Mouse (Mus musculus) brain, embryonic 14.5 days (tissue): ENCODE results near the gene 1700028P14Rik. TPM values are rescaled to one million over a fixed set of nuclear protein-coding genes. Genes with fewer than 3 reads are reported as not detected.

ENCODE experiments used
- DNase-seq: peaks from one replicate; pipeline ENCODE4 v3.0.0-alpha.2; 2011; ENCODE audit warnings: low read depth
- CTCF ChIP-seq: fragments of 200-500 bp; IDR thresholded peaks from 2 replicates; pipeline ENCODE4 v1.5.1; 2012; ENCODE audit warnings: inconsistent platforms, mild to moderate bottlenecking, moderate library complexity, borderline replicate concordance; ENCODE audit not compliant: insufficient read depth, insufficient read length; ENCODE audit errors: extremely low read depth
- POLR2A ChIP-seq: fragments of 200-500 bp; IDR thresholded peaks from 2 replicates; pipeline ENCODE4 v1.6.1; 2012; ENCODE audit warnings: mild to moderate bottlenecking, inconsistent platforms, borderline replicate concordance; ENCODE audit not compliant: poor library complexity, insufficient read depth, insufficient read length, severe bottlenecking; ENCODE audit errors: extremely low read depth
- polyA plus RNA-seq: library from polyadenylated mRNA; depleted of rRNA; stranded (reverse); fragments of >200 nt; gene quantifications from 2 replicates; pipeline ENCODE4 v1.2.3, GENCODE M21; 2012

1700028P14Rik gene
- polyA plus RNA-seq, 1 experiment = 1.8 TPM

DNA sequence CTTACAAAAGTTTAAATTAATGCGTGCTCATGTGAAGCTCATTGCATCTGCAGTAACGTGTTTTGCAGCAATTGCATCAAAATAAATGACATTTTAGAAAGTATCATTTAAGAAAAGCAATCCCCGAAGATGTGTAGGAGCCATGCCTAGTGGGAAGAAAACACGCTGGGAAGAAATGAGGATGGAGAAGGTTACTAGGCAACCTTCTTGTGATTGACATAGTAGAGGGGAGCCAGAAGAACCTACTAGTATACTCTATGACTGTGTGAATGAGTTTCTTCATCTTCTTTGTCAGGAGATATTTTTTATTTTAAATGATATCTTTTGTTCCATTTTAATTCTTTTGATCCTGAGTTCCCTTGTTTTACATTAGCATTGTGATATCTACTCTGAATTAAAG is 5.7 kb upstream of the 1700028P14Rik start:
- TF ChIP-seq CTCF (no peak), POLR2A (no peak)
- no peak for DNase-seq

DNA sequence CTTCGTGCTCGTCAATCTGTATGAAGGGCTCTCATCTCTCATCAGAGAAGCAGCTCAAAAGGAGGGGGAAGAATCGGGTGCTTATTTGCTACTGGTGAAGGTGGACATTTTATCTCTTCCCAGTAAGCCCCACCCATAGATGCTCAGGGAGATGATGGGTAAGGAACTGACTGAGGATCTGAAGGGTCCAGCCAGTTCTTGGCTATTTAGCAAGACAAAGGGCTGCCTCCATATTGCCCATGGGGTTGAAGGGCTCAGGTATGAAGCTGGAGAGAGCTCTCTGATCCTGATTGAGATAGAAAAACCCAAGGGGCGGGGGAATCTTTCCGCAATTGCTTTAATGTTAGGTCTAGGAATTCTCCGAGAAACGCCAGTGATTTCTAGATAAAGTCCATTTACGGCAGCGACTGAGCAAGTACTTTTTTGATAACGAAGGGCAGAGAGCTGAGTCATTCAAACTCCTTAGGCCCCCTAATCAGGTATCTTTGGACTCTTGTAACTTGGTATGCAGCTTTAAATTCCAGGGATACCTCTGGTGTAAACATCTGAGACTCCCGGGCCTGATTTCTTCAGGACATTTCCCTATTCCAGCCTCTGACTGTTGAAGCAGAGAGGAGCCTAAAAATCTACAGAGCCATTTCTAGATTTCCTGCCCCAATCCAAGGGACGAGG is 4.8 kb upstream of the 1700028P14Rik start:
- TF ChIP-seq POLR2A = no peak
- TF ChIP-seq CTCF = no peak
- DNase-seq = no peak

DNA sequence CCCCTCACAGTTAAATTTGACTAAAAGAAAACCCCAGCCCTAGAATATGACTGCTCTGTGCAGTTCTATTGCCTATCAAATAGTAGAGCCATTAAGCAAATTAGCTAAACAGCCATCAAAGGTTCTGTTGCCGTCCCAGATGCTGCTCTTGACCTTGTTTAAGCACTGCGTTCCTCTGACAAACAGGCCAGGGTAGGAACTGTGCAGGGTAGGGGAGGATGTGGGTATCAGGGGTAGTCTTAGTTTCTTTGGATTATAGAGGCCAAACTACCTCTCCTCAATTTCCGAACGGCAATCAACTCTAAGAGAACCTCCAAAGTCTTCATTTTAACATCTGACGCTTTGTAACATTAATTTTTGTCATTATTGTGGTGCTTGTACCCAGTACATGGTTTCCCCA is 542 bp upstream of the 1700028P14Rik start:
- TF ChIP-seq POLR2A = no peak
- no peak for TF ChIP-seq CTCF
- no peak for DNase-seq

DNA sequence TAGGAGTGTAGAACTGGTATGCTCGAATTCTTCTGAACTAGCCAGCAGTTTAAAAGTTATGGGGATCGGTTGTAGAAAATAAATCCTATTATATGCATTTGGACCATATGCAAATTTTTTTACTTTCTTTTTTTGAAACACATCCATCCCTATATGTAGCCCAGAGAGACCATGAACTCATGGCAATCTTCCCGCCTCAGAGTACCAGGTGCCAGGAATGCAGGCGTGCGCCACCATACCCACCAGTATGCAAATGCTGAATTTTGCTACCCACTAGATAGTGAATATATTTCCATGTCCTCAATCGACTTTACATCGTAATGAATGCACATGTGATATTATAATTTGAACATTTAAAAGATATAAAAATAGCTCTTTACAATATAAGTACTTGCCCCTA is 5.3 kb downstream of the 1700028P14Rik start:
- DNase-seq = no peak
- no peak for TF ChIP-seq POLR2A
- no peak for TF ChIP-seq CTCF

DNA sequence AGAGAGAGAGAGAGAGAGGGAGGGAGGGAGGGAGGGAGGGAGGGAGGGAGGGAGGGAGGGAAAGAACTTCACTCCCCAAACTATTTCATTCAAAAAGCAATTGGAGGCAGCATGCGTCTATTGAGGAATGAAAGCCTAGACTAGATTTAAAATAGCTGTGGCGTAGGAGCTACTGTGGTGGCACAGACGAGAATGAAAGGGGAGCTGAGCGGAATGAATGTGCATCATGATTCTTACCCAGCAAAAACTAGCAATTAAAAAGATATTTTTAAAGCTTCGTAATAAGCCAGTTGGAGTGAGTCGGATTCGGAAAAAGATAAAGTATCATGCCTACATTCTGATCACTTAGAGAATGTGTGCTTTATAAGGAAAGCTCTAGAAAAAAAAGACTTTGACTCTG is 7.3 kb downstream of the 1700028P14Rik start:
- TF ChIP-seq CTCF (no peak), POLR2A (no peak)
- no peak for DNase-seq

DNA sequence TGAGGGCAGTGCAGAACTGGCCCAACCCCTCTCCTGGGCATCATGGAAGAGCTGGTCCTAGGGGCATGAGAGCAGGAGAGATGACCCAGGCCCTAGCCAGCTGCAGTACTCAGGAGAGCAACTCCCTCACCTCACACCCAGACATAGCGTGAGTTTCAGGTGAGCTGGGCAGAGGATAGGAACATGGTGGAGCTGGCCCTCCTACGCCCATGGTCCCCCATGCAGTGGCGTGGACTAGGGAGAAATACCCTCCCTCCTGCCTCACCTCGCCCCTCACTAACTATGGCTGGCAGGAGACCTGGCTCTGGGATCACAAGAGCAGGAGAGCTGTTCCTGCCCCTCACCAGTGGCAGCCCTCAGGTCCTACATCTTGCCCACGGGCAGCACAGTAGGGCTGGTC is 8.8 kb downstream of the 1700028P14Rik start:
- TF ChIP-seq CTCF (no peak), POLR2A (no peak)
- no peak for DNase-seq

DNA sequence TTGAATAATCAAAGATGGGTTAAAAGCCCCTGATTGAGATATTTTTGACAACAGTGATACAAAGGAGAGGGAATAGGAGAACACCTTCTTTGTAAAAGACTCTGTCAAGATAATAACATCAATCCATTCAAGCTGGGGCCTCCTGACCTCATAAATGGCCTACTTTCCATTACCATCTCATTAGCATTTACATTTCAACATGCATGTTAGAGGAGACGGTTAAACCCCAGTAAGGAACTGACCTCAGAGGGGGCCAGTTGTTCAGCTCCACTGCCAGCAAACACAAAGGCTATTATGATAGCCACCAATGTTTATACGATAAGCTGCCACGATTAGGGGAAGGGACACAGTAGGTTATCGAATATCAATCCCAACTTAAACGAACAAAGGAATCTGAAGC is 15.8 kb downstream of the 1700028P14Rik start:
- TF ChIP-seq CTCF (no peak), POLR2A (no peak)
- peak; percentile 28 for DNase-seq

DNA sequence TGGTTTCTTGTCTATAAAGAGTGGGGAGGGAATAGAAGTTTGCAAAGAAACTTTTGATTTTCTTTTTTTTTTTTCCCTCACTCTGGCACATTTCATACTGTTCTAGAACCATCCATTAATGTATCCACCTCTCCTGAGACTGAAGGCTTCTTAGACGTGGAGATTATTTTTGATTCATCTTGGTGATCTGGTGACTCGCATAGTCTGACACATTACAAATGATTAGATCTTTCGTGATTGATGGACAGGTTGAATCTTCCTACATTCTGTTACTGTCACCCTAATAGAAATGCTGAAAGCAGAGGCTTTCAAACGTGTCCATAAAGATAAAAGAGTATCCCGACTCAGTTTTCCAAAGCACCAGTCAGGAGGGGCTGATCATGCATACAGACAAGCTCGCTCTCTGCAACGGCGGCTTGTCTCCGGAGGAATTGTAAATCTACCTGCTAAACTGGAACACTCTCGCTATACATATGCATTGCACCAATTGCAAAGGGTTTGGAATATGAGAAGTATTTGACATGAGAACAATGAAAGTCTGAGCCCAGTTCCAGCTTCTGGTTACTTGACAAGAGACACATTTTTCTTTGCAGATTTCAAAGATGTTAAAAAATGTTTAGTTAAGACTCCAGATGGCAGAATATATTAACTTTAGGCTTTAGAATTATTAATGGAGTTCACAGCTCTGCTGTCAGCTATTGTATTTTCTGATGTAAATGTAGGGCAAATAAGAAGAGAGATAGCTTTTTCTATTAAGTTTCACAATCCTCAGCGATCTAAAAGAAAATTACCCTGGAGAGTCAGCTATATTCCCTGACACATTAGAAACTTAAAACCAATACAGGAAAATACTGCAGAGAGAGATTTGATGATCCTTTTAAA is 20.8 kb downstream of the 1700028P14Rik start:
- DNase-seq = peak; percentile 76

DNA sequence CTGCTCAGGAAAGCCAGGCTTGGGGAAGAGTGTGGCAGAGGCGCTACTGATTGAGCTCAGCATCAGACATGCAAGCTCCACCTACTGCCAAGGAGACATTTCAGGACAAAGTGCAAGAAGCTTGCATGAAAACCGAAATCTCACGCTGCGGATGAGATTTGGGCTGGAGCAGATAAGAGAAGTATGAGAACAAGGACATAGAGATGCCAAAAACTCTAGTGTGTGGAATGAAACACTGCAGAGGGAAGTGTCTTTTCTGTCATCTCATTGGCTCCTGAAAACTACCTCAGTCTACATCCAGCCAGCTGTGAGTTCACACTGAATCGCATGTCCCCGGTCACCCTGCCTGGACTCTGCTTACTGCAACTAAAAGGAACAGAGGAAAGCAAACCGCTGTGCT is 38.3 kb downstream of the 1700028P14Rik start:
- no peak for DNase-seq
- no peak for TF ChIP-seq CTCF
- TF ChIP-seq POLR2A = no peak

More for the DNA sequence above, 20.8 kb downstream of the 1700028P14Rik start:
- TF ChIP-seq POLR2A (no peak), CTCF (no peak)

DNA sequence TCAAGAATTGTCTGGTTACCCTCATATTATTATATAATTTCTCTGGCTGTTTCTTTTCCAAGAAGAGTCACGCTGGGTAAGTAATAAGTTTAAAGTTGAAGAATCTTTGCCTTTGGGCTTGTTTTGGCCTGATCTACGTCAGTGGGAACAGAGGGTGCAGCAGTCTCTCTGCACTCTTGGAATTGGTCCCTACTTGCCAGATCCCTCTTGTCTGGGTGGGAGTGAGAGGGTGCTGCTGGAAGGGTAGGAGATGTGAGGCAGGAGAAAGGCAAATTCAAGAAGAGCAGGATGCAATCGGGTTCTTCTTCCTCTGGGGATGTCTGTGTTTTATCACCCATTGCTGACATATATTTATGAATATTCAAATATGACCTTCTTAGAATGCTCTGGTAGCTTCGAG is 42.9 kb downstream of the 1700028P14Rik start:
- DNase-seq = no peak
- TF ChIP-seq POLR2A (no peak), CTCF (no peak)

DNA sequence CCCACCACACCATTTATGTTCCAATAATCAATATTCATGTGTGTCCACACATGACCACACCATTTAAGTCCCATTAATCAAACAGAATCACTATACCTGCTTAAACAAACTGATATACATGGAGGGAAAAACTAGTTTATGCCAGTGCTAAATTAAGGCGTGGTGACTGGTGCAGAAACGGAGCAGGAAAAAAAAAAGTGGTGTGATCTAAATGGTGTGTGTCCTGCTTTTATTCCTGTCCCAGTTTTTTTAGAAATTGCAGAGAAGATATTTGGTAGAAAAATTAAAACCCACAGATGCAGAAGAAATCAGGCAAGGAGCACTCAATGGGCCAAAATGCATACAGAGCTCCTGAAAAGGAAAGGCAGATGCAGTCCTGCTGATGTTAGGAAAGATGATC is 44.7 kb downstream of the 1700028P14Rik start:
- DNase-seq = no peak
- no peak for TF ChIP-seq CTCF
- no peak for TF ChIP-seq POLR2A

DNA sequence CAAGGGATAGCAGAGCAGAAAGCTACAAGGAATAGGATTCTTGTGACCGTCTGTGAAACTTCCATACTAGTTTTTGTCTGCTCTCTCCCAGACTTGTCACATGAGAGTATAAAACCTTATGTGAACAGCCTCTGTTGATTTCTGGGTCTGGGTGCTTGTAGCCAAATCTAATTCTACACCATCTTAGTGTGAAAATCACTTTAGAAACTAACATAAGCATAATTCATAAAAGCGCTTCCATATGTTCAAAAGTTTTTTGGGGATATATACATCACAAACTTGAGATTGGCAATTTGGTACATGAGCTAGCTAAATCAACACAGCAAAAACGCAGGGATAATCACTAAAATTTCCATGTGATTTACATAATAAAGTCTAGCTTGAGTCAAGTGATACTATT is 57.7 kb downstream of the 1700028P14Rik start:
- DNase-seq = peak; percentile 12
- TF ChIP-seq CTCF = no peak
- TF ChIP-seq POLR2A = no peak
